Mouse (Mus musculus) T-cell, adult 2 months (primary cell): ENCODE results near the gene Slc24a2.

Experiments used
- DNase-seq: peaks from one replicate; pipeline ENCODE4 v3.0.0; 2022; ENCODE audit warnings: low spot score

Slc24a2 gene

DNA sequence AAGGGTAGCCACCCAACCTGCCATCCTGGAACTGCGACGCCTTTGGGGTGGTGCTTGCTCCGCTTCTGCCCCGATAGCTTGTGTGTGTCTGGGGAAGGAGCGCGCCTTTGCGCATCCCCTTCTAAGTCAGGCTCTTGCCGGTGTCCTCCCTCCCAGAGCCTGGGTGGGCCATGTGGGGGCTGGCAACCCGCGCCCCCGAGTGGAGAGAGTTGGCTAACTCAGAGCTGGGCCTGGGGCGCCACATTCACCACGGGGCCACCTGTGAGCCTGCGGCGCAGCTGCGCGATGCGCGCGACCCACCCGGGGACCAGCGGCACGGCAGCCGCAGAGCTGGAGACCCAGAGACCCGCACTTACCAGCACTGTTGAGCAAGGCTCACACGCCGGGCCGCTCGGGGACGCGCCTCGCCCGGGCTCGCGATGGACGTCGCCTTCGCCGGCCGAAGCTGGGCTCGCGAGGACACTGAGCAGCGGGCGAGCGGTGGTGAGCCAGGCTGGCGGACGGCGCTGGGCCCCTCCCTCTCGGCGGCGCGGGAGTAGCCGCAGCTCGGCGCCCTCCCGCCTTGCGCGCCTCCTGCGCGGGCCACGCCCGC, at the start of gene Slc24a2:
Slc24a2 (minus strand) TSS at position 518 of the 592 bp plus-strand sequence.
- no peak for DNase-seq

DNA sequence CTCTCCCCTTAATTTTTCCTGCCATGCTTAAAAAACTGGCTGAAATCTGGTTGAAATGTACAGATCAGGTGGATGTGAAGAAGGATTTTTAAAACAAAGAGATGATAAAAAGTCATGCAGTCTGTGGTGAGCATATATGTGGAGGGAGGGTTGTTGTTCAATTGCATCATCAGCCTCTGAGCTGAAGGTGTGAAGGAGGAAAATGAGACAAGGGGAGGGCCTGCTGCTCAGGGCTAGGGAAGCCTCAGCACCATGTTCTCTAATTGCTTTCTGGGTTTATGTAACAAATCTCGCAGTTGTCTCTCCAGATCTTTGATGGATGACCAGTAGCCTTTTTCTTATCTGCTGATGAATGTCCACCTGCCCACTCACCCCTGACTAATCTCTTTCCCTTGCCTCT, 44.5 kb upstream of the Slc24a2 start:
- no peak for DNase-seq

DNA sequence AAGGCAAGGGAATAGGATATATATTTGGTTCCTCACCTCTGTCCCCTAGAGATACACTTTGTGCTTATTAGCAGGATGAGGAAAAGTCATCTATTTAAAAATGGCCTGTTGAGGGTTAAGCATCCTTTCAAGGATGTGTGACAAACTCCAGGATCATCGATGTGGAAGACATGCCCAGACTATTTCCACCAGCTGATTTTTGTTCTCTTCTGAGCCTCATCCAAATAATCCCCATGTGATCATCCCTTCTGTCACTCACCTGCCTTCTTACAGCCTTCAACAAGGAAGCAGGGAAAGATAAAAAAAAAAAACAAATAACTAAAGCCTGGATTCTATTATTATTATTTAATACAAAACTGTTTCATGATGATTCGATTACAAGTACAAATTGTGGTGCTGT, 44.0 kb upstream of the Slc24a2 start:
- DNase-seq = no peak

DNA sequence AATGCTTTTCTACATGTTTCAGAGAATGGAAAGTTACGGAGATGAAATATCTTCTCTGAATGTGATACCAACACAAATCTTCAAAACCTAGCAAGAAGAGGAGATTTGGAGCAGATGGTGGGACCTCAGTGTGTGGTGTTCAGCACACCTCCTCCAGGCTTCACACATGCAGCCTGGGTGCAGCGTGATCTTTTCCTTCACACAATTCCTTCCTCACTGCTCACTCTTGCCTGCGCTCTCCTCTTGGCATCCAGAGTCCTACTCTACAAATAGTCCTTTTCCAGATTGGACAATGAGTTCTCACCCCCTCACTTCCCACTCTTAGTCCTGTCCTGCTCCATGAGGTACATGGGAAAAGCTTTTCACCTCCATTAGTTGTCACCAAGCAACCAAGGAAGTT, 43.2 kb upstream of the Slc24a2 start:
- no peak for DNase-seq

DNA sequence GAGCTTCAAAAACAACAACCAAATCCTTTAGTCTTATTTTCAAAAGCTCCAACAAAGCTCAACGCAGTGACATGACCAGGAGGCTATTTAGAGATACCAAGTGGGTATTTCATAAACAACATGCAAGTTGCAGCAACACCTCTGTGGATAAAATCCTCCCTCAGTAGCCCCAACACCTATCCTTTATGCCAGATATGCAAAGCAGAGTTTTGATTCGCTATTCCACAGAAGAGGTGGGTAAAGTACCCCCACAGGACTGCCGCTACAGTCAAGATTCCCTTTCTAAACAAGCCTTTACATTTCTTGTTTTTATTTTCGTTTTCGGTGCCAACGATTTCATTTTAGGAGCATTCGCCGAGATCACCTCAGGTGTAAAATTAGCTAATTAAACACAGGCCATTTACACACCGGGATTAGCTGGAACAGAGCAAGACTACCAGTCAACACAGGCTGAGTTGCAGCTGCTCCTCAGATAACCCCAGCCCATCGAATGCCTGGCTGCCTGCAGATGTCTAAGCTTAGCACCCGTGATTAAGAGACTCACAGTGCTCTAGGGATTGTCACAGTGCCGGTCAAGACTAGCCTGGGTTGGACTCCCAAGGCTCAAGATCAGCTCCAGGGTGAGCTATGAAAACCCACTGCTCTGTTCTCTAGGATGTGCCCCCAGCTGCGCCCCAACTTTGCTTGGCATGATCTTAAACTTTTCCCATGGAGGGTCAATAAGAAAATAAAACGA, 885 bp downstream of the Slc24a2 start:
- DNase-seq = no peak

DNA sequence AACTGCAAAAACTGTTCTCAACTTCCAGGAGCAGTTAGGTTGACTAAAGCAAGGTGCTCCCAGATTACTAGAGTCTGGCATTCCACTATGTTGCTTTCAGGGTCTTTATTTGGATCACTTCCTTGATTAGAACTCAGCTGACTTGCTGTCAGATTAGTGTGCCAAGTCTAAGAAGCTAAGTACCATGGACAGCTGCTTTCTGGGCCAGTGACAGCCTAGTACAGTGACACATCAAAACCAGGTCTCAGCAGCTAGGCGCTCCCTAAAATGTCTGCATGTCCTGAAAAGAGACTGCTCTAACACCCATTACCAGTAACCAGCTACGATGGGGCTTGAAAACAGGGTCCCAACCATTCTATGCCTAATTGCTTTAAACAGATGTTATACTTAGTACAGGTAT, 8.7 kb downstream of the Slc24a2 start:
- no peak for DNase-seq

DNA sequence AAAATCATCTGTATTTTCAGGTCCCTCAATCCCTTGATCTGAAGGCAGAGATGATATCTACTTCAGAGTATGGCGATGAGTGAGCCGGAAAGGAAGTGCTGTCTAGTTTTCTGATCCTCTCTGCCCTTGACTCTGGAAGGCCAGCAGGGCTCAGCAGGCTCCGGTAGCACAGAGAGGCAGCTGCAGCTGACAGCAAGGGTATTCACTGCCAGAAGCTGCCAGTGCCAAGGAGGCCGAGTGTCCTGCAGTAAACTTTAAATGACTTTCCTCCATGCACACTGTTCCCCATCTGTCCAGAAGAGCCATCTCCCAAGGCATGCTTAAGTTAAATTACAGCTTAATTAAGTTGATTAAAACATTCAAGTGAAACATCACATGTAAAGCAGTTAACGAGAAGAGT, 12.1 kb downstream of the Slc24a2 start:
- DNase-seq = no peak

DNA sequence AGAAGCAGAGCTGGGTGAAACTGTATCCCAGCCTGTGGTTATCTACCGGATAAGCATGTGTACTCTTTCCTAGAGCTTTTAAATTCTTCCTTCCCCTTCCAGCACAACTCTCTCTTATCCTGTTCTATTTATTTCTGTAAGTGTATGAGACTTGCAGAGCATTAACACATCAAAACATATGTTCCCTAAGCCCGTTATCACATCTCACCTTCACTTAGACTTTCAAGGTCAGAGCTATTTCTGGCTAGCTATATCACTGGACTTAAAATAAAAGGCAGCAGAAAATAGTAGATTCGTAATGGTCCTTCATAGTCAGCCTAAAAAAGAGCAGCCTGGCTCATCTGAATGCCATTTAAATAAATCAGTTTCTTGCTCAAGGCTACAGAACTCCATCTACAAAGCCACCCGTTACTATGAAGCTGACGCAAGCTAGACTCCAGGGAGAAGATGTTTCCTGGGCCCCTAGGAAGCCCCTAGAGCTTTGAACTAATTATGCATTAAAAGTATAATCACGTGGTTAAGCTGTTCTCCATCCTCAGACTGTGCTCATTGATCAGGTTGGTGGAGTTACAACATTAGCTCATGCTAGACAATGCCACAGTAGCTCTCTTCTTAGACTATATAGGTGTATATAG, 18.8 kb downstream of the Slc24a2 start:
- no peak for DNase-seq

DNA sequence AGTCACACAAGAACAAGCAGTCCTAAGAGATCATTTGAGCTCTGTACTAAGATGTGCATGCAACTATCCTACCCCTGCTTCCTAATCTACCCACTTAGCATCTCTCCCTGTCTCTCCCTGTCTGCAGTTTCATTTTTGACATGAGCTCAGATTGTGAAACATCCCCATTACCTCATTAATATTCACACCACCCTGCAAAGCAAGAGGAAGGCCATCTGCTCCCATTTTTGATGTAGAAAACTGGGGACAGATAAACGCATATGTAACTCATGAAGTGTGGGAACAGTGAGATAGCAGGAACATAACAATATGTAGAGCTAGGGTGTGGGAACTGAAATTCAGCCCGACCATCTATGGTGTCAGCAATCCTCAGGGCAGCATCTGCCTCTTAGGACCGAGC, 19.7 kb downstream of the Slc24a2 start:
- no peak for DNase-seq

DNA sequence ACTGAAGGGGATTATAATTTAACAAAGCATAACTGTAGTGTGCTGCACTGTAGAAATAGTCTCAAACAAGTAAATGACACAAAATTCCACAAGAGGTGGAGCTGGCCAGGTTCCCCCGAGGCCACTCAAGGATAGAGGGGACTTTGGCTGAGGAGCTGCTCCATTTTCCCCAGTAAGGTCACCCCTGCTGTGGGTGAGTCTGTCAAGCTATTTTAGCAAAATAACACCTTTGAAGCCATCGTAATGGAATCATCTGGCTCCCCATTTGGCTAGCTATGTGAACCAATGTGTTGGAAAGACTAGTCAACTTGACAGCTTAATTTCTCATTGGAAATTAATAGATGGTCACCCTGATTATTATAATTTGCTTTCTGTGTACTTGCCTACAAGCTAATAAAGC, 28.2 kb downstream of the Slc24a2 start:
- DNase-seq = no peak

DNA sequence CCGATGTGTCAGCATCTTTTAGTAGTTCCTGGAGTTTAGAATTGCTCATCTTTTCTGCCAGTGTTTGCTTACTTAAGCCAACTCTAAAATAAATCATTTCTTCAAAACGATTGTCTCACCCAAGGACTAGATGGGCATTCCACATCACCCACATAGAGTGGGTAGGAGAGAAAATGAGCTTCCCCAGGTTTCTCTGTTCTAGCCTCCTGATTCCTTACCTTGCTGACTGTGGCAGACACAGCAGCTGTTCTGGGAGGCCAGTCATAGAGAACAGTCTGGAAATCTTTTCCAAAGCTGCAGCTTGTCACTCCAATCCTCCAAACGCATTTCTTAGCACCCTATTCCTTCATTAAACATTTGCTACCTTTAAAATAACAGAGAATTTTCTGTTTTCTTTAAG, 29.0 kb downstream of the Slc24a2 start:
- no peak for DNase-seq

DNA sequence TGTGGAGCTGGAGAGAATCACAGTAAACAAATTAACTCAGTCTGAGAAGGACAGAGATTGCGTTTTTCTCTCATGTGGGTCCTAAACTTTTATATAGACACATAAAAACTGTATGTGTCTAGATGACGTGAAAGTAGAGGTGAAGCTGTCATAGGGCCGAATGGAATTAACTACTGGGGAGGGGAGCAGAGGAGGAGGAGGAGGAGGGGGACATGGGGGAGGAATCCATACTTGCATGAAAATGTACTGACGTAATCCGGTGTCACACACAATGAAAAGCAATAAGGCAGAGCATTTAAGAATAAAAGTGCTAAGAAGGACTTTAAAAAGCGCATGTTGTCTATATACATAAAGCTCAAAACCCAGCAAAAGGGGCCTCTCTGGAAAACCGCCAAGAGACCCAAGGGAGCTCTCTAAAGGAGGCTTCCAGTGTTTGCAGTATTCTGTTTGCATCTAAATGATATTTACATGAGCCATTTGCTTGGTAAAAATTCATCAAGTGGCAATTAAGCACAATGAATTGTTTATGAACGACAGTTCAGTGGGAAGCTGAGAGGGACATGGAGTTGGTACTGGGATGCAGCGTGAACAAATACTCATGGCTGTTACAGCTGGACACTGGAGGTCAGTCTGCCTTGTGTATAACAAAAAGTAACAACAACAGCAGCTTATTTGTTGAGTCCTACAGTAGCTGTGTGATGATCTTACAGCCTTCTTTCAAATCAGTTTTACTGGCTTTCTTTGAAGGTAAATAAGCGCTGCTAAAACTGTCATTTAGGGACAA, 45.9 kb downstream of the Slc24a2 start:
- no peak for DNase-seq

DNA sequence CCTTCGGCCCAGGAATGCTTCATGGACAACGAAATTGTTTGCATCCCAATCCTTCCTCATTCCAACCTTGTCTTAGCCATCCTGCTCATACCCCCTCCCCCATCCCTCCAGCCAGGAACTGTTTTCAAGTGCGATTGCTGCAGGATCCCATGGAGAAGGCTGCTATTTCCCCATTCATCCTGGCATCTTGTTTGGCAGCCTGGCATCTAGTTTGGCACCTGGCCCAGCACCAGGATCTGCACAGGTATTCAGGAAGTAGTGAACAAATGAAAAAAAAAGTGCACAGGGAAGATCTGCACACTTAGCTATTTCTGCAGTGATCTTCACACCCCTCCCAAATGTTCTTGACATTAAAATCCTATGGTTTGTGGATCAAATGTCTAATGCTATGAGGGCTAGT, 53.2 kb downstream of the Slc24a2 start:
- no peak for DNase-seq

DNA sequence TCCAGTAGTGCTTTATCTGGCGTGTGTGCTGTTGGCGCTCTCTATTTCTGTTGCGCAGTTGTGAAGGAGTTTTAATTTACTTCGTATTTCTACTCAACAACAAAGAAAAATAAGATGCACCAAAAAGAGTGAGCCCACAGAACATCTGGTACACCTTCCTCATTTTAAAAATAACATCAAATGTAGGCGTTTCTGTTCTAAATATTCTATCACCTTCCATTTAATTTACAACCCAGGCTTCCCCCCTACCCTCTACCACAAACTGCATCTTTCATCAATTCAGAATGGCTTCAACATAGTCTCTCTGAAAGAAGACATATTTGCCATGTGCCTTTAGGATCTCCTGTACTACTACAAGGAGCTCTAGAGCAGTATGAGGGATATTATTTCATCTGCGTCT, 66.3 kb downstream of the Slc24a2 start:
- no peak for DNase-seq

DNA sequence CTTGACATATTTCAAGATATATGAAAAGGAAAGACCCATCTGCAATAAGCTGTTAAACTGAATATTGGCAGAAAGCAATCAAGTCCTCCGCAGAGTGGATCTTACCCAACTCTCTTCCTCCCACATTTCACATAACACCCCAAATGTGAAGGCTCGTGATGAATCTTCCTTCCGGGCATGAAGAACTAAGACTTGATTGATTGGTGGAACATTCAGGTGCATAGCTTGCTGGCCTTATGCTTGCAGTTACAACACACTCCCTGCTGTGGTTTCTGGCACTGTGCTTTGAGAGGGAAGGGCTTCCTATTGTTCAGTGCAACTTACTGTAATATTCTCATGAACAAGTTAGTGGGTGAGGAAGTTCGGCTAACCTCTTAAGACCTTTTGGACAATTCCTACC, 72.2 kb downstream of the Slc24a2 start:
- no peak for DNase-seq

DNA sequence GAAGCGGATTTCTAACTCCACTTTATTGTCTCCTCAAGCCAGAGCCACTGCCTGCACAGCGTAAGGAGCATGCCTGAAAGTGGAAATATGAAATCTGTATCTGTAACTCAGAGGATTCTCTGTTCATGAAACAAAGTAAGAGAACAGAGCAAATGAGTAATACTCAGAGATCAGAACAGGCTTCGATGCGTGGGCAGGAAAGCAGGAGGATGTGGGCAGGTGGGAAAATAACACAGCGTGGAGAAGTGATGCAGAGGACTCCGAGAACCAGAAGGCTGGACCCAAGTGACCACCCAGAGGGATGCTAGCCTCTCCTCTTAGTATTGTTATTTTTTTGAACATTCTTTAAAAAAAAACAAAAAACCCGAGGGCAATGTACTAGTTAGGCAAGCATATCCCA, 78.3 kb downstream of the Slc24a2 start:
- DNase-seq = no peak

DNA sequence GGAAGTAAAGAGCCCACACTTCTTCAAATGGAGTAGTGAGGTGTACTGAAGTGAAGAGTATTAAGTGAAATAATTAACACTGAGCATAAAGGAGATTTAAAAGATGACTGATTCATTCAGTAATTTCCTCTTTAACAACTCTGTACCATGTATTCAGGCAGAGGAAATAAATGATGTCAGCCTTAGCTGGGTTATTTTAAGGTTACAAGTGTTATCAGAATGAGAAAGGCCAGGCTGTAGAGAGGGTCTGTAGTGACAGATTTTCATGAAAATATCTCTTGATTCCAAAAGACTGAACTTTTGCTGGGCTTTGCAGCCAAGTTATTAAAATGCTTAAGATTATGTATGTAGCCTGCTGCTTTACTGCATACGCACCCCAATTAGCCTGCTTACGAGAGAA, 80.7 kb downstream of the Slc24a2 start:
- no peak for DNase-seq

DNA sequence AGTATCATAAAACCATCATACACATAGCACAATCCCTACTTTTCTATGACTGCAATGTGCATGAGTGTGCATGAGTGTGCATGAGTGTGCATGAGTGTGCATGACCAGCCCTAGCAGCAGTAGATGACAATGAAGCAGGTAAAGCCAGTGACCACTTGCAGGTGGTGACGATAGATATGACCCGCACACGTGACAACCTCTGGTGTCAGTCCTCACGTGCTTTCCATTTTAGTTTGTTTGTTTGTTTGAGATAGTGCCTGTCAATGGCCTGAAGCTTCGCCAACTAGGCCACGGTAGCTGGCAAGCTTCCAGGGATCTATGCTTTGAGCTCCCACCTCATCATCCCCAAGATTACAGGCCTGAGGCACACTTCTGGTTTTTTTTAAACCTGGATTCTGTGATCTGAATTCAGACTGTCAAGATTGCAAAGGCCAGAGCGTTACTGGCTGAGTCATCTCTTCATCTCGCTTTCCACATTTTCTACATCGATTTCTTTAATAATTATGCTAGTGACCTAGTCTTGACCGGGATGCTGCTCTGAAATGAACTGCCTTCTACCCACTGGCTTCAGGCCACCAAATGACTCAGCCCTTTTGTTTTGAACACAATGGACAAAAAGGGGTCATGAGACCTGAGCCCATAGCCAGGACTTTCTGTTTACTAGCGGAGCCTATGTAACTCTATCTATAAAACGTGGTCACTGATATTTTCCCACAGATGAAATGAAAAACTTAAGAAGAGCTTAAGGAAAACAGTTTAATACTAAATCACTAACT, 88.5 kb downstream of the Slc24a2 start:
- DNase-seq = no peak

DNA sequence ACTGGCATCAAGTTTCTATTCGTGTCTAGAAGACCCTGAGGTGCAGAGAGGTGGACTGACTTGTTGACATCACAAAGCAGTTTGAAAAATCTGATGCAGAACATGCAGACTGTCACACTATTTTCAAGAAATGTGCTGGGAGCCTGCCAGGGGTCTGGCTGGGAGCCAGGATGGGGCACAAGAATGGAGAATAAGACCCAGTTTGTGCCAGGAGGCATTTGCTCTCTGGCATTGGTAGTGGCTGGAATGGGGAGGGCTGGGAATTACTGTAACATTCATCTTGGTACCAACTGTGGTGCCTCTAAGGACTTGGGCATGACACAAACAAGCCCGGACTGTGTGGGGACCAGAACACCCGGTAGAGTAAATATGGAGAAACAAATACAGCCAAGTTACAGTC, 89.4 kb downstream of the Slc24a2 start:
- no peak for DNase-seq

DNA sequence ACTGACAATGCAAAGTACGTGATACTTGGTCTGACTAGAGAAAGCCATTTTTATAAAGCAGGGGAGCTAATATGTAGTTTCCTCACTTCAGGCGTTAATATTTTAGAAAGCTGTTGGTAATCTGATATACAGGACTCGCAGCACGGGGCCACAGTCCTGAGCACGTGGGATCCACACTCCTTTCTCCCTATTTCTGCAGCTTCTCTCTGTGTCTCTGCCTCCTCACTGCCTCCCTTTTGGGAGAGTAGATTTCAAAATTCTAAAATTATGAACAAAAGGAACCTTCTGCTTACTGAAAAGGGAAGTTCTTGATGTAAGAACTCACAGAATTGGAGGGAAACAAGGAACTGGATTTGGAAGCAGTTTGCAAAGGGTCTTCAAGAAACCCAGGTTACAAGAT, 97.8 kb downstream of the Slc24a2 start:
- no peak for DNase-seq

DNA sequence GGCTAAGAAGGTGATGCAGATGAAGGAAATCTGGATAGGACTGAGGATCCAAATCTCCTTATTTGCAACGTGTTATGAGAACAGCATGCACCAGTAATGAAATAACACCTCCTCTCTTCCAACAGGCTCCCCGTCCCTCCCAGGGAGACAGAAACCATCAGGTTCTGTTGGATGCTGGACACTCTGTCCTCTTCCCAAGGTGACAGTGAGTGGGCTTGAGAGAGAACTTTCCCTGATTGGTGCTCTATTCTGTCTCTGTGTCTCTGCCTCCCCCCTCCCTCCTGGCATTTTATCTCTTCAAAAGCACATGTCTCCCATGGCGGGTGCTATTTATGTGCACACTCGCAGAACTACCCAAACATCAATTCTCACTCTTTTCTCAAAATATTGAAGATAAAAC, 103.5 kb downstream of the Slc24a2 start:
- DNase-seq = no peak

DNA sequence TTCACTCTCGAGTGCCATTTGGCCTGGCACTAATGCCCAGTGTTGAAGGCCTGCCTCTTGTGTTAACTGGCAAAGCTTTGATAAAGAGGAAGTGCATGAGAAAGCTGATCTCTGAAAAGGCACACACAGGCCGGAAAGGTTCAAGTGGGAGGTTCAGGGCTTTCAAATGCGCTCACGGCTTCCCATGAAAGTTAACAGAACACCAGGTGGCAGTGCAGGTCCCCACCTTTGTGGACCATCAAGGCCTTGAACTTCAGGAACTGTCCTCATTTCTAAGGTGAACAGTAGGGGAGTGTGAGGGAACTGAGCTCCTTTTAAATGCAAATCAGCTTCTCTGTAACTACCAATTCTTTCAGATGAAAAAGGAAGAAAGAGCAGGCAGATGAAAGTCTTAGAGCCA, 110.5 kb downstream of the Slc24a2 start:
- no peak for DNase-seq
